Mouse (Mus musculus): Measurements from ENCODE around the gene Ppp2r3a. TPM values are rescaled to one million over a fixed set of nuclear protein-coding genes. Genes with fewer than 3 reads are reported as not detected.

Ppp2r3a gene
- polyA plus RNA-seq, 1 experiment from 2014 or later = 40.0 TPM

- H3K4me3 ChIP-seq (replicated peaks; ENCODE audit: low read depth, low read length) = no peak overlapping the region
- H3K27me3 ChIP-seq (ENCODE audit: control insufficient read depth, insufficient read depth, low read length) = no peaks in the 10 kb centered on the region
- no peaks in the 10 kb centered on the region for H3K36me3 ChIP-seq (ENCODE audit: control insufficient read depth, insufficient read depth, low read length)
- H3K9me3 ChIP-seq (ENCODE audit: control insufficient read depth, low read length) = no peaks in the 10 kb centered on the region
- H3K4me2 ChIP-seq (ENCODE audit: low read length) = peak overlapping the region; percentile 94
- ATAC-seq (ENCODE audit: low FRiP score, low TSS enrichment) = no peak
- peaks cover 31% of the 10 kb centered on the region for H3K4me1 ChIP-seq (ENCODE audit: control insufficient read depth, insufficient read depth, low read length)
- 82% methylated on average over 3 of the region's 3 CpGs for WGBS
- H3K27ac ChIP-seq (replicated peaks; ENCODE audit: low read depth, low read length) = no peak overlapping the region
- no peak overlapping the region for H3K9ac ChIP-seq (replicated peaks; ENCODE audit: low read length)
- no peak for DNase-seq
These were observed 171.4 kb downstream of the Ppp2r3a start for GRCm38 (mm10) chr9:101080046-101080685.

- Histone ChIP-seq H3K9me3 (ENCODE audit: control insufficient read depth, low read length) (no peaks in the 10 kb centered on the region), H3K27ac (replicated peaks; ENCODE audit: low read depth, low read length) (no peak overlapping the region), H3K4me3 (replicated peaks; ENCODE audit: low read depth, low read length) (peak overlapping the region; percentile 22), H3K36me3 (ENCODE audit: control insufficient read depth, insufficient read depth, low read length) (no peaks in the 10 kb centered on the region), H3K27me3 (ENCODE audit: control insufficient read depth, insufficient read depth, low read length) (no peaks in the 10 kb centered on the region), H3K4me2 (ENCODE audit: low read length) (peak overlapping the region; percentile 94), H3K4me1 (ENCODE audit: control insufficient read depth, insufficient read depth, low read length) (peaks cover 31% of the 10 kb centered on the region), H3K9ac (replicated peaks; ENCODE audit: low read length) (no peak overlapping the region)
- ATAC-seq (ENCODE audit: low FRiP score, low TSS enrichment) = no peak
- 55% methylated on average over 4 of the region's 4 CpGs for WGBS
- DNase-seq = peak; percentile 24
These were observed 173.0 kb downstream of the Ppp2r3a start for GRCm38 (mm10) chr9:101078579-101078978.

- Histone ChIP-seq H3K4me2 (ENCODE audit: low read length) (peak overlapping the region; percentile 94), H3K4me3 (replicated peaks; ENCODE audit: low read depth, low read length) (peak overlapping the region; percentile 98), H3K9me3 (ENCODE audit: control insufficient read depth, low read length) (no peaks in the 10 kb centered on the region), H3K4me1 (ENCODE audit: control insufficient read depth, insufficient read depth, low read length) (peaks cover 31% of the 10 kb centered on the region), H3K27me3 (ENCODE audit: control insufficient read depth, insufficient read depth, low read length) (no peaks in the 10 kb centered on the region), H3K36me3 (ENCODE audit: control insufficient read depth, insufficient read depth, low read length) (no peaks in the 10 kb centered on the region), H3K9ac (replicated peaks; ENCODE audit: low read length) (peak overlapping the region; percentile 99; the same call in 1 of the 2 replicates), H3K27ac (replicated peaks; ENCODE audit: low read depth, low read length) (no peak overlapping the region)
- peak; percentile 24 for DNase-seq
- ATAC-seq (ENCODE audit: low FRiP score, low TSS enrichment) = no peak
These were observed 174.1 kb downstream of the Ppp2r3a start for GRCm38 (mm10) chr9:101077486-101077885.

- DNase-seq (peak; percentile 41), ATAC-seq (ENCODE audit: low FRiP score, low TSS enrichment) (no peak)
- Histone ChIP-seq H3K27ac (replicated peaks; ENCODE audit: low read depth, low read length) (no peak overlapping the region), H3K36me3 (ENCODE audit: control insufficient read depth, insufficient read depth, low read length) (no peaks in the 10 kb centered on the region), H3K27me3 (ENCODE audit: control insufficient read depth, insufficient read depth, low read length) (no peaks in the 10 kb centered on the region), H3K4me2 (ENCODE audit: low read length) (peak overlapping the region; percentile 94), H3K9ac (replicated peaks; ENCODE audit: low read length) (peak overlapping the region; percentile 99), H3K9me3 (ENCODE audit: control insufficient read depth, low read length) (no peaks in the 10 kb centered on the region), H3K4me3 (replicated peaks; ENCODE audit: low read depth, low read length) (peak overlapping the region; percentile 98), H3K4me1 (ENCODE audit: control insufficient read depth, insufficient read depth, low read length) (peaks cover 31% of the 10 kb centered on the region)
- WGBS = under 1% methylated on average over 18 of the region's 18 CpGs
These were observed 175.3 kb downstream of the Ppp2r3a start for GRCm38 (mm10) chr9:101076095-101076875.

GRCm38 (mm10) chr9:101075694-101076093, 175.9 kb downstream of the Ppp2r3a start:
- WGBS = under 1% methylated on average over 8 of the region's 8 CpGs
- Histone ChIP-seq H3K4me1 (ENCODE audit: control insufficient read depth, insufficient read depth, low read length) (peaks cover 31% of the 10 kb centered on the region), H3K9ac (replicated peaks; ENCODE audit: low read length) (peak overlapping the region; percentile 99), H3K9me3 (ENCODE audit: control insufficient read depth, low read length) (no peaks in the 10 kb centered on the region), H3K27me3 (ENCODE audit: control insufficient read depth, insufficient read depth, low read length) (no peaks in the 10 kb centered on the region), H3K27ac (replicated peaks; ENCODE audit: low read depth, low read length) (no peak overlapping the region), H3K36me3 (ENCODE audit: control insufficient read depth, insufficient read depth, low read length) (no peaks in the 10 kb centered on the region), H3K4me3 (replicated peaks; ENCODE audit: low read depth, low read length) (peak overlapping the region; percentile 98), H3K4me2 (ENCODE audit: low read length) (peak overlapping the region; percentile 94)
- DNase-seq = peak; percentile 17
- no peak for ATAC-seq (ENCODE audit: low FRiP score, low TSS enrichment)

- peak overlapping the region; percentile 99 for H3K9ac ChIP-seq (replicated peaks; ENCODE audit: low read length)
- ATAC-seq (ENCODE audit: low FRiP score, low TSS enrichment) = no peak
- DNase-seq = peak; percentile 50
These were observed 176.5 kb downstream of the Ppp2r3a start for GRCm38 (mm10) chr9:101075091-101075581.

GRCm38 (mm10) chr9:101074332-101075021, 177.1 kb downstream of the Ppp2r3a start:
- DNase-seq (peak; percentile 85), ATAC-seq (ENCODE audit: low FRiP score, low TSS enrichment) (peak; percentile 76)
- Histone ChIP-seq H3K4me3 (replicated peaks; ENCODE audit: low read depth, low read length) (peak overlapping the region; percentile 98), H3K9me3 (ENCODE audit: control insufficient read depth, low read length) (no peaks in the 10 kb centered on the region), H3K27ac (replicated peaks; ENCODE audit: low read depth, low read length) (peak overlapping the region; percentile 99), H3K9ac (replicated peaks; ENCODE audit: low read length) (peak overlapping the region; percentile 99), H3K4me2 (ENCODE audit: low read length) (peak overlapping the region; percentile 94), H3K36me3 (ENCODE audit: control insufficient read depth, insufficient read depth, low read length) (no peaks in the 10 kb centered on the region), H3K27me3 (ENCODE audit: control insufficient read depth, insufficient read depth, low read length) (no peaks in the 10 kb centered on the region), H3K4me1 (ENCODE audit: control insufficient read depth, insufficient read depth, low read length) (peaks cover 22% of the 10 kb centered on the region)
- under 1% methylated on average over 81 of the region's 100 CpGs for WGBS

More at GRCm38 (mm10) chr9:101075091-101075581, 176.5 kb downstream of the Ppp2r3a start:
- H3K4me3 ChIP-seq (replicated peaks; ENCODE audit: low read depth, low read length) = peak overlapping the region; percentile 98
- peak overlapping the region; percentile 94 for H3K4me2 ChIP-seq (ENCODE audit: low read length)
- H3K4me1 ChIP-seq (ENCODE audit: control insufficient read depth, insufficient read depth, low read length) = peaks cover 27% of the 10 kb centered on the region
- H3K27me3 ChIP-seq (ENCODE audit: control insufficient read depth, insufficient read depth, low read length) = no peaks in the 10 kb centered on the region
- H3K27ac ChIP-seq (replicated peaks; ENCODE audit: low read depth, low read length) = peak overlapping the region; percentile 99
- no peaks in the 10 kb centered on the region for H3K36me3 ChIP-seq (ENCODE audit: control insufficient read depth, insufficient read depth, low read length)
- no peaks in the 10 kb centered on the region for H3K9me3 ChIP-seq (ENCODE audit: control insufficient read depth, low read length)
- WGBS = under 1% methylated on average over 25 of the region's 25 CpGs

- Histone ChIP-seq H3K4me2 (ENCODE audit: low read length) (peak within 1 kb of the TSS; percentile 94), H3K27ac (replicated peaks; ENCODE audit: low read depth, low read length) (peak within 1 kb of the TSS; percentile 99), H3K36me3 (ENCODE audit: control insufficient read depth, insufficient read depth, low read length) (no peaks in the 10 kb centered on the region), H3K4me1 (ENCODE audit: control insufficient read depth, insufficient read depth, low read length) (peaks cover 17% of the 10 kb centered on the region), H3K27me3 (ENCODE audit: control insufficient read depth, insufficient read depth, low read length) (no peaks in the 10 kb centered on the region), H3K4me3 (replicated peaks; ENCODE audit: low read depth, low read length) (peak within 1 kb of the TSS; percentile 98), H3K9me3 (ENCODE audit: control insufficient read depth, low read length) (no peaks in the 10 kb centered on the region), H3K9ac (replicated peaks; ENCODE audit: low read length) (peak within 1 kb of the TSS; percentile 99)
- WGBS = under 1% methylated on average over 39 of the region's 43 CpGs
- no peak for DNase-seq
- no peak; the same call in 1 of the 2 replicates for ATAC-seq (ENCODE audit: low FRiP score, low TSS enrichment)
These were observed 177.6 kb downstream of the Ppp2r3a start, which contains the start of gene Msl2 for GRCm38 (mm10) chr9:101073987-101074331. TSS of gene Msl2 (plus strand) at chr9:101074101.
